Mouse (Mus musculus) limb, embryonic 15.5 days (tissue): ENCODE measurements at regions not wholly inside any gene's neighbourhood (a gene's known extent, or its start where the extent isn't known, plus 50 kb on each side); places are given as distances from the start of the nearest gene placed in this dataset.

Experiments
- ATAC-seq: fragments of 200-750 bp; cut with Nextera tagmentation; 2 replicates; pipeline ENCODE4 v1.8.0; 2017; ENCODE audit warnings: low read depth, moderate TSS enrichment; ENCODE audit not compliant: insufficient number of reproducible peaks, low FRiP score, low TSS enrichment
- H3K27ac ChIP-seq: fragments of 300-500 bp; sonication (generic); 2 replicates; pipeline ENCODE4 v1.5.1; 2015; ENCODE audit warnings: moderate library complexity, mild to moderate bottlenecking, inconsistent platforms
- H3K27me3 ChIP-seq: fragments of 300-500 bp; sonication (generic); 2 replicates; pipeline ENCODE4 v1.6.1; 2015; ENCODE audit warnings: inconsistent platforms
- H3K36me3 ChIP-seq: fragments of 300-500 bp; sonication (generic); 2 replicates; pipeline ENCODE4 v1.6.1; 2015; ENCODE audit warnings: inconsistent platforms
- H3K4me1 ChIP-seq: fragments of 300-500 bp; sonication (generic); 2 replicates; pipeline ENCODE4 v1.6.1; 2015; ENCODE audit warnings: inconsistent platforms
- H3K4me2 ChIP-seq: fragments of 300-500 bp; sonication (generic); 2 replicates; pipeline ENCODE4 v1.6.1; 2015; ENCODE audit warnings: mild to moderate bottlenecking, inconsistent platforms
- H3K4me3 ChIP-seq: fragments of 300-500 bp; sonication (generic); 2 replicates; pipeline ENCODE4 v1.5.1; 2015; ENCODE audit warnings: mild to moderate bottlenecking, inconsistent platforms
- H3K9ac ChIP-seq: fragments of 300-500 bp; sonication (generic); 2 replicates; pipeline ENCODE4 v1.6.1; 2015; ENCODE audit warnings: inconsistent platforms
- H3K9me3 ChIP-seq: fragments of 300-500 bp; sonication (generic); 2 replicates; pipeline ENCODE4 v1.6.1; 2016; ENCODE audit warnings: inconsistent platforms
- WGBS: fragments of 180-500 bp; shearing (Covaris S2); methylation state at CpG from one replicate; pipeline ENCODE4 v1.1.7; 2015; 5-methylcytosine and 5-hydroxymethylcytosine counted together

DNA sequence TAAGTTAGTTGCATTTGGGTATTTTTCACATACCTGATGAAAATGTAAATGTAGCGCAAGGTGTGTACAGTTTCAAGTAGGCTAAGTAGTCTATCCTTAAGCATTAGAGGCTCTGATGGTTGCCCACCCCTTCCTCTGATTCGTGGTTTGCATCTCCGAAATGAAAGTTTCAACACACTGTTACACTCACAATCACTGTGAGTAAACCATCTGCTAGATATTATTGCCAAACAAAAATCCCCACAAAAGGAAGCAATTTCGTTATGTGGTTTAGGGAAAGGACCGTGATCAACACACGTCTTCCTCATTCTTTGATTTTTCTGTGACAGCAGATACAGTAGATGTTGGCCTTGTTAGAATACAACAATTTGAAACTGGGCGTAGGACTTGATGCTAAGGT lies 577.6 kb downstream of the Kcnj2 start:
- no peak overlapping the region for H3K27ac ChIP-seq
- ATAC-seq = no peak
- H3K9me3 ChIP-seq = no peaks in the 10 kb centered on the region
- H3K36me3 ChIP-seq = no peaks in the 10 kb centered on the region
- no peak overlapping the region for H3K4me2 ChIP-seq
- H3K4me3 ChIP-seq = no peak overlapping the region
- H3K4me1 ChIP-seq = no peaks in the 10 kb centered on the region
- no peaks in the 10 kb centered on the region for H3K27me3 ChIP-seq
- 80% methylated on average over 7 of the region's 7 CpGs for WGBS
- H3K9ac ChIP-seq = no peak overlapping the region

DNA sequence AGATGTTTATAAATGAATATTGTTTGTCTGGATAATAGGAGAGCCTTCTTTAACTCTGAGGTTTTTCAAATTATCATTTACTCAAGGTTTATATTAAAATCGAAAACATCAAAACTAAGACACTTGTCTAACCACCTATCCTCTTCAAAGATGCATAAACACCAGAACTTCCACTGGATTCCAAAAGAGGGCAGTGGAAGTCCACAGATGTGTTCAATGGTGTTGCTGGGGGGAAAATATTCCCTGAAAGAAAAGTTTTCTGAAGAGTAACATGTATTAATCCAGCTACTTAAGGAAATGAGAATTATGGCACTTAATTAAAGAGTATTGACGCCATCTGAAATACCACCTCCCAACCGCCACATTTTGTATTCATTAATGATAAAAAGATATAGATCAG lies 586.9 kb downstream of the Kcnj2 start:
- Histone ChIP-seq H3K4me2 (no peak overlapping the region), H3K36me3 (no peaks in the 10 kb centered on the region)
- no peak for ATAC-seq

GRCm38 (mm10) chr11:111657778-111658177 lies 591.8 kb downstream of the Kcnj2 start:
- no peaks in the 10 kb centered on the region for H3K36me3 ChIP-seq
- H3K27ac ChIP-seq = no peak overlapping the region
- H3K27me3 ChIP-seq = no peaks in the 10 kb centered on the region
- WGBS = 96% methylated on average over 9 of the region's 9 CpGs
- H3K9me3 ChIP-seq = no peaks in the 10 kb centered on the region
- H3K9ac ChIP-seq = no peak overlapping the region
- no peak overlapping the region for H3K4me3 ChIP-seq
- ATAC-seq = no peak
- H3K4me2 ChIP-seq = no peak overlapping the region
- H3K4me1 ChIP-seq = 0 out of 2 replicates have a peak, but pooled peaks cover 3% of the 10 kb centered on the region

More for the DNA sequence above, 586.9 kb downstream of the Kcnj2 start:
- Histone ChIP-seq H3K27me3 (no peaks in the 10 kb centered on the region), H3K9ac (no peak overlapping the region), H3K27ac (no peak overlapping the region), H3K4me3 (no peak overlapping the region), H3K4me1 (no peaks in the 10 kb centered on the region), H3K9me3 (no peaks in the 10 kb centered on the region)
- WGBS = 29% methylated on average over 3 of the region's 3 CpGs

- Histone ChIP-seq H3K4me1 (0 out of 2 replicates have a peak, but pooled peaks cover 3% of the 10 kb centered on the region), H3K27ac (no peak overlapping the region), H3K9ac (no peak overlapping the region), H3K36me3 (no peaks in the 10 kb centered on the region), H3K27me3 (no peaks in the 10 kb centered on the region), H3K4me3 (no peak overlapping the region), H3K4me2 (no peak overlapping the region), H3K9me3 (no peaks in the 10 kb centered on the region)
- ATAC-seq = no peak
- WGBS = 49% methylated on average over 15 of the region's 15 CpGs
Measured at GRCm38 (mm10) chr11:111658362-111659309, 592.7 kb downstream of the Kcnj2 start.

DNA sequence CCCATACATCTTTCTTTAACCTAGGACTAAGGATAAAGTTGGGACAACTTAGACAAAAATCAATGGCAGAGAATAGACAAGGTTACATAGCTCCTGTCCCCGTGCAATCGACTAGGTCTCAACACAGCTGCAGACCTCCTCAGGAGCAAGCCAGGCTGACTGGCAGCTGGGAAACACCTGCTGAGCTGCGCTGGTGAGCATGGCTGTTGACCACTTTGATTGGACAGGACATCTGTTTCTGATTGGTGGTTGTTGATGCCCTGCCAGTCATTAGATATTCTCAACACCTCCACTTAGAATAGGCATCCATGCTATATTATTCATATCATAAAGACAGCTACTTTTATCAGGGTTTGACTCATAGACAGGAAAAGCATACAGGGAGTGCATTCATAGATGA lies 597.3 kb downstream of the Kcnj2 start:
- 31% methylated on average over 3 of the region's 3 CpGs for WGBS
- 0 out of 2 replicates have a peak, but pooled peaks cover 2% of the 10 kb centered on the region for H3K4me1 ChIP-seq
- no peak overlapping the region for H3K4me3 ChIP-seq
- no peaks in the 10 kb centered on the region for H3K36me3 ChIP-seq
- H3K27ac ChIP-seq = no peak overlapping the region
- no peak for ATAC-seq
- no peaks in the 10 kb centered on the region for H3K27me3 ChIP-seq
- H3K4me2 ChIP-seq = no peak overlapping the region
- H3K9me3 ChIP-seq = no peaks in the 10 kb centered on the region
- H3K9ac ChIP-seq = no peak overlapping the region

DNA sequence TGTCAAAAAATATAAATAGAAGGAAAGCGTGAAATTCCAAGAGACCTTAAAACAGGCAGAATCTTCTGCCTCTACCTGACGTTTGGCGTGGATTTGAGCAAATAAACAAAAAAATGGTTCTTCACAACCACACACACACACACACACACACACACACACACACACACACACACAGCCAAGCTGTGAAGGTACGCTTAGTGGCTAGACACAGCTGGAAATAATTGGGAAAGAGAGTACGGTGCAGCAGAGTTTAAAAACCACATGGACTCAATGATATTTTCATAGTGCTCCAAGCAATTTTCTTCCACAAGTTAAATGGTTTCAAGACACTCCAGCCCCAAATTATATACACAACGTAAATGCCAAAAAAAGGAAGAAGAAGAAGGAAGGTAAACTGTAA lies 600.4 kb downstream of the Kcnj2 start:
- H3K9me3 ChIP-seq = no peaks in the 10 kb centered on the region
- WGBS = 38% methylated on average over 6 of the region's 6 CpGs
- H3K36me3 ChIP-seq = no peaks in the 10 kb centered on the region
- H3K27ac ChIP-seq = no peak overlapping the region
- no peak overlapping the region for H3K4me3 ChIP-seq
- no peaks in the 10 kb centered on the region for H3K27me3 ChIP-seq
- no peak for ATAC-seq
- H3K9ac ChIP-seq = no peak overlapping the region
- no peaks in the 10 kb centered on the region for H3K4me1 ChIP-seq
- H3K4me2 ChIP-seq = no peak overlapping the region

DNA sequence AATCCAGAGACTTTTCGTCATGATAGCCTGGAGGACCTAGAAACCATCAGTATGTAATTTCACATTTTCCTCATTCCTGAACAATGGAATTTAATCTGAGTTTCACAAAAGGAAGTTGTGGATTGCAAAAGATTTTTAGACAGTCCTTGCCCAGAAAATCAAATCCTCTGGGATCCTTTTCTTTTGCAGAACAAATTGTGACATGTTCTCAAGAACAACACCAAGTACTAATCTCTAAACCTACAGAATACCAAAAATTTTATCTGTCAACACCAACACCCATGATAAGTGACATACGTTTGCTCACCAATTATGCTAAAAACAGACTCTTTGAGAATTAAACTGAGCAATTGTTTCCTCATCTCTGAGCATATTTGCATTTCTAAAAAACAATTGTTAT lies 605.9 kb downstream of the Kcnj2 start:
- H3K4me3 ChIP-seq = no peak overlapping the region
- no peak for ATAC-seq
- no peaks in the 10 kb centered on the region for H3K9me3 ChIP-seq
- no peak overlapping the region for H3K27ac ChIP-seq
- no peaks in the 10 kb centered on the region for H3K4me1 ChIP-seq
- no peaks in the 10 kb centered on the region for H3K27me3 ChIP-seq
- no peak overlapping the region for H3K9ac ChIP-seq
- H3K4me2 ChIP-seq = no peak overlapping the region
- 73% methylated on average over 2 of the region's 2 CpGs for WGBS
- no peaks in the 10 kb centered on the region for H3K36me3 ChIP-seq

DNA sequence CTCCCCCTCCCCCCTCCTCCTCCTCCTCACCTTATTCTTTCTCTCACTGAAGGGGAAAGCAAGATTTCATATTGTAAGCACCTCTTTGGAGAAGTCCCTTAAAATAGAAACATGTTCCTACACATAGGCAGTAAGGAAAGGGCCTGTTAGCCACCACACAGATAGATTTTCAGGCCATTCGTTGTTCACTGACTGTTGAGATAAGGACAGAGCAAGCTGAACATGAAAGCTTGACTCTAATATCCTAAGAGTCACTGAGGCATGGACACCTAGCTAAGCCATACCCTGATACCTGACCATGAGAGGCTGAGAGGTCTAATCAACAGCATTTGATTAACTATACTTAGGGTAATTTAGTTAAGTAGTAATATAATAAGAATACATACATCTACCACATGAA lies 609.7 kb downstream of the Kcnj2 start:
- no peak for ATAC-seq
- H3K27me3 ChIP-seq = no peaks in the 10 kb centered on the region
- no peaks in the 10 kb centered on the region for H3K4me1 ChIP-seq
- H3K9me3 ChIP-seq = no peaks in the 10 kb centered on the region
- no peak overlapping the region for H3K27ac ChIP-seq
- no peak overlapping the region for H3K4me3 ChIP-seq
- H3K4me2 ChIP-seq = no peak overlapping the region
- no peaks in the 10 kb centered on the region for H3K36me3 ChIP-seq
- H3K9ac ChIP-seq = no peak overlapping the region
- WGBS = 87% methylated on average over 1 of the region's 1 CpGs

DNA sequence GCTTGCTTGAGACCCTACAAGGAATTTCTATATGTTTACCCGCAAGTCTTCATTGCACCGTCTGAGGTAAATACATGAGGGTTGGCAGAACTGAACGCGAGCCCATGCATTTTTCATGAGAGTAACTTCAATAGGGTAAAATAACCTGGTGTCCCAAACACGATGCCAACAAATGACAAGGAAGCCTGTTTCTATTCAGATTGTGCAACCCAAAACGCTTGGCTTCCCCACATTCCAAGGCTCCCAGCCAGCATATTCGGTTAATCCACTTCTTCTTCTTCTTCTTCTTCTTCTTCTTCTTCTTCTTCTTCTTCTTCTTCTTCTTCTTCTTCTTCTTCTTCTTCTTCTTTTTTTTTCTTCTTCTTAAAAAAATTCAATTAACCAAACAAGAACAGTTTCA lies 616.4 kb downstream of the Kcnj2 start:
- Histone ChIP-seq H3K9ac (no peak overlapping the region), H3K27ac (no peak overlapping the region), H3K4me1 (no peaks in the 10 kb centered on the region), H3K36me3 (no peaks in the 10 kb centered on the region), H3K4me3 (no peak overlapping the region), H3K9me3 (no peaks in the 10 kb centered on the region), H3K4me2 (no peak overlapping the region), H3K27me3 (no peaks in the 10 kb centered on the region)
- 81% methylated on average over 7 of the region's 7 CpGs for WGBS
- no peak for ATAC-seq

GRCm38 (mm10) chr11:111683909-111684308 lies 617.9 kb downstream of the Kcnj2 start:
- no peak for ATAC-seq

GRCm38 (mm10) chr11:111687769-111688168 lies 621.8 kb downstream of the Kcnj2 start:
- no peaks in the 10 kb centered on the region for H3K27me3 ChIP-seq
- no peaks in the 10 kb centered on the region for H3K4me1 ChIP-seq
- no peak overlapping the region for H3K4me2 ChIP-seq
- H3K9me3 ChIP-seq = no peaks in the 10 kb centered on the region
- ATAC-seq = no peak
- no peak overlapping the region for H3K27ac ChIP-seq
- H3K4me3 ChIP-seq = no peak overlapping the region
- 41% methylated on average over 3 of the region's 3 CpGs for WGBS
- no peak overlapping the region for H3K9ac ChIP-seq
- H3K36me3 ChIP-seq = no peaks in the 10 kb centered on the region

More at GRCm38 (mm10) chr11:111683909-111684308, 617.9 kb downstream of the Kcnj2 start:
- Histone ChIP-seq H3K27ac (no peak overlapping the region), H3K4me1 (no peaks in the 10 kb centered on the region), H3K9ac (no peak overlapping the region), H3K27me3 (no peaks in the 10 kb centered on the region), H3K4me3 (no peak overlapping the region), H3K36me3 (no peaks in the 10 kb centered on the region), H3K9me3 (no peaks in the 10 kb centered on the region), H3K4me2 (no peak overlapping the region)
- WGBS = 65% methylated on average over 4 of the region's 4 CpGs

DNA sequence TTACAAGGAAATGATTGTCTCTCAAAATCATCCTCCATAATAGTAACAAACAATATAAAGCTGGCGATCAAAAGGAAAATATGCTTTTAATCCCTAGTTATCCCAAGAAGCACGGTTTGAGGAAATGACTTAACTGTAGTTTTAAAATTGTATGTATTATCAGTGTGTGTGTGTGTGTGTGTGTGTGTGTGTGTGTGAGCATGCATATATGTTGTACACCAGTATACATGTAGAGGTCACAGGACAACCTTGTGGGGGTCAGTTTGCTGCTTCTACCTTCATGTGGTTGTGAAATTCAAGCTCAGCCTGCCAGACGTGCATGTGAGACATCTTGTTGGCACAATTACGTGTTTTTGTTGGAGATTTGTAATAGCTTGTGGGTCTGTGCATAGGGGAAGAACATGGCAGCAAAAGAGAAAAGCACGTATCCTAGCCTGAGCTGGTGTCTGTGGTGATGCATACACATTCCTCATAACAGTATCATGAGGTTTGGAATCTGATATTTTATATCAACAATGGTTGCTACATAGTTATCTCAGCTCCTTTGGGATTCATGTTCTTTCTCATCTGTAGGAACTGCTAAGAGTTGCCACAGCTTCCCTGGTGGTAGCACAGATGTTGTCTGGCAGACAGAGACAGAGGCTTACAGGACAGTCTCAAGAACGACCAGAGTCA lies 622.4 kb downstream of the Kcnj2 start:
- H3K36me3 ChIP-seq = no peaks in the 10 kb centered on the region
- no peak overlapping the region for H3K9ac ChIP-seq
- ATAC-seq = no peak
- H3K4me1 ChIP-seq = no peaks in the 10 kb centered on the region
- H3K4me3 ChIP-seq = no peak overlapping the region
- H3K27me3 ChIP-seq = no peaks in the 10 kb centered on the region
- no peaks in the 10 kb centered on the region for H3K9me3 ChIP-seq
- WGBS = 56% methylated on average over 6 of the region's 6 CpGs
- no peak overlapping the region for H3K27ac ChIP-seq
- no peak overlapping the region for H3K4me2 ChIP-seq
